In genomic region chr1:81771704-81772103, GRCm38 (mm10) we compare ENCODE assay signal across 14 mouse cellular contexts.
DNase-seq lines count a peak whose midpoint lies in the region; TF ChIP-seq lines count a peak whose summit lies in the region.
"Had no signal": no experiment of that assay in that cellular context is flagged by ENCODE, and none has a peak within 500 bp of the region (broad histone marks: within the 10 kb centered on the region; RNA-seq: fewer than 3 reads in every experiment).

No protein-coding gene starts in this region.

- H3K9me3 ChIP-seq in heart, embryonic 10.5 days: no peaks in the 10 kb centered on the region
- H3K9me3 ChIP-seq: kidney, embryonic 15.5 days; lung, embryonic 15.5 days; megakaryocyte, embryonic 14.5 days had no signal

- H3K27me3 ChIP-seq in heart, embryonic 10.5 days (ENCODE audit: insufficient read depth, poor library complexity, severe bottlenecking): no peaks in the 10 kb centered on the region
- H3K27me3 ChIP-seq: kidney, embryonic 15.5 days; lung, embryonic 15.5 days; megakaryocyte, embryonic 14.5 days had no signal

- H3K36me3 ChIP-seq in heart, embryonic 10.5 days: no peaks in the 10 kb centered on the region
- H3K36me3 ChIP-seq: kidney, embryonic 15.5 days; lung, embryonic 15.5 days had no signal

- no peaks in the 10 kb centered on the region for H3K4me1 ChIP-seq in heart, embryonic 10.5 days
- H3K4me1 ChIP-seq: kidney, embryonic 15.5 days; lung, embryonic 15.5 days; megakaryocyte, embryonic 14.5 days had no signal

- peak; percentile 10 to 62 for DNase-seq in frontal cortex, adult 2 months (ENCODE audit: extremely low spot score in 1 of 2, low spot score in 1 of 2)
- no peak for DNase-seq in frontal cortex, postnatal 25 days (ENCODE audit: low spot score in 2 of 2)
- DNase-seq in brain, embryonic 14.5 days (ENCODE audit: low read depth): peak; percentile 77
- peak; percentile 0 for DNase-seq in left cerebral cortex, adult 11 months (ENCODE audit: low spot score)
- peak; percentile 41 to 49 for DNase-seq in right cerebral cortex, postnatal 10 days (ENCODE audit: low spot score in 2 of 2)
- no peak for DNase-seq in heart, embryonic 10.5 days (ENCODE audit: low spot score)
- no peak for DNase-seq in embryo, embryonic 10 days (ENCODE audit: low spot score)
- DNase-seq: adrenal gland, postnatal 14 days; heart, adult 2 months; liver had no signal

- H3K27ac ChIP-seq in heart, embryonic 10.5 days: no peak overlapping the region
- H3K27ac ChIP-seq: heart, adult 2 months; kidney, embryonic 15.5 days; lung, embryonic 15.5 days; stomach, postnatal 0 days had no signal

- H3K4me3 ChIP-seq in heart, embryonic 10.5 days: no peak overlapping the region
- H3K4me3 ChIP-seq: heart, adult 2 months; kidney, embryonic 15.5 days; lung, embryonic 15.5 days; megakaryocyte, embryonic 14.5 days had no signal

- TF ChIP-seq POLR2A in brain, embryonic 14.5 days (IDR thresholded peaks at IDR 0.05; ENCODE audit: borderline replicate concordance, extremely low read depth, insufficient read depth, insufficient read length, poor library complexity, severe bottlenecking): no peak

- 91% methylated on average over 3 of the region's 3 CpGs for WGBS in heart, embryonic 10.5 days

- no peak for TF ChIP-seq CTCF in brain, embryonic 14.5 days (IDR thresholded peaks at IDR 0.05; ENCODE audit: borderline replicate concordance, extremely low read depth, insufficient read depth, insufficient read length)

Comparison
In these comparisons a context has a peak if more than half of its experiments do, and no peak if none do; other contexts are left out.
1. DNase-seq: peak in frontal cortex, adult 2 months (2 of 2), brain, embryonic 14.5 days (single experiment), left cerebral cortex, adult 11 months (single experiment) and right cerebral cortex, postnatal 10 days (2 of 2); none in frontal cortex, postnatal 25 days (0 of 2), heart, embryonic 10.5 days (single experiment) and embryo, embryonic 10 days (single experiment).